7 mouse cellular contexts compared by ENCODE assay signal in genomic region chr9:43116134-43116996, GRCm38 (mm10). TPM values are rescaled to one million over a fixed set of nuclear protein-coding genes. Genes with fewer than 3 reads are reported as not detected.
A peak's percentile ranks its signal among the peaks of the same experiment; 100 is the strongest.
DNase-seq lines count a peak whose midpoint lies in the region; ATAC-seq and TF ChIP-seq lines count a peak whose summit lies in the region.

TSS of gene Tmem136 (minus strand) at chr9:43116570.

- 4% methylated on average over 55 of the region's 55 CpGs for WGBS in hindbrain, embryonic 14.5 days

- no peaks in the 10 kb centered on the region for H3K9me3 ChIP-seq in hindbrain, embryonic 14.5 days (ENCODE audit: control insufficient read depth, low read length)

- intact Hi-C loops in left cerebral cortex, adult 2 months (cut with DNase I): no loop called here

- H3K9ac ChIP-seq in hindbrain, embryonic 14.5 days: peak within 1 kb of the TSS; percentile 95

- DNase-seq in adrenal gland, postnatal 14 days: peak; percentile 73
- DNase-seq in cerebellum, postnatal 4 days (ENCODE audit: low spot score in 2 of 2): peak; percentile 58 to 60
- peak; percentile 43 for DNase-seq in gastrocnemius, adult 18-20 months (ENCODE audit: low spot score)
- peak; percentile 79 for DNase-seq in hindbrain, embryonic 14.5 days (ENCODE audit: low spot score)
- peak; percentile 66 to 70 for DNase-seq in left cerebral cortex, adult 2 months (ENCODE audit: extremely low spot score in 1 of 2, low spot score in 2 of 2)
- DNase-seq in lung, postnatal 36 days: peak; percentile 40
- peak; percentile 75 for DNase-seq in right cerebral cortex, postnatal 4 days

- no peaks in the 10 kb centered on the region for H3K27me3 ChIP-seq in hindbrain, embryonic 14.5 days (ENCODE audit: control insufficient read depth, insufficient read depth, low read length)

- H3K27ac ChIP-seq in hindbrain, embryonic 14.5 days: peak within 1 kb of the TSS; percentile 44; the same call in 1 of the 2 replicates
- H3K27ac ChIP-seq in left cerebral cortex, adult 2 months: peak within 1 kb of the TSS; percentile 97

- peaks cover 4% of the 10 kb centered on the region for H3K36me3 ChIP-seq in hindbrain, embryonic 14.5 days (replicated peaks; ENCODE audit: control insufficient read depth, insufficient read depth)

- H3K4me2 ChIP-seq in hindbrain, embryonic 14.5 days (replicated peaks): peak within 1 kb of the TSS; percentile 68

- peak within 1 kb of the TSS; percentile 82 for H3K4me3 ChIP-seq in hindbrain, embryonic 14.5 days (replicated peaks; ENCODE audit: low read length)
- H3K4me3 ChIP-seq in left cerebral cortex, adult 2 months: peak within 1 kb of the TSS; percentile 76

- peak; percentile 96 for ATAC-seq in hindbrain, embryonic 14.5 days (ENCODE audit: low FRiP score)

- H3K4me1 ChIP-seq in hindbrain, embryonic 14.5 days (replicated peaks; ENCODE audit: control insufficient read depth, insufficient read depth, low read length): peaks cover 10% of the 10 kb centered on the region

- no peak; the same call in none of the 2 replicates for TF ChIP-seq CTCF in left cerebral cortex, adult 2 months (IDR thresholded peaks at IDR 0.05)

RNA-seq across cellular contexts. Expression of gene Tmem136, which starts in this region (rescaled TPM):
- total RNA-seq in adrenal gland, postnatal 14 days (2021): 4.5 and 5.2 TPM in 2 replicates
- total RNA-seq in gastrocnemius, adult 18-20 months (2021): 1 to 10 TPM; 1.8 to 2.7 TPM
- polyA plus RNA-seq in hindbrain, embryonic 14.5 days (2014; fragmentation: Nextera tagmentation; extraction: Ambion mirVana): 10.1 and 11.1 TPM in 2 replicates
- total RNA-seq in left cerebral cortex, adult 2 months (2021): 10 to 100 TPM; 15.6 to 16.8 TPM

Comparison
In these comparisons a context has a peak if more than half of its experiments do, and no peak if none do; other contexts are left out.
1. Peak in every context shown above with its lines: DNase-seq, ATAC-seq, H3K4me3 ChIP-seq and H3K27ac ChIP-seq.